Mouse (Mus musculus) kidney, adult 9 months (tissue): ENCODE results near the gene 2610507B11Rik.
"Not testable (repeated sequence)": the region's sequence is repeated elsewhere in the genome, so short reads cannot be mapped to it uniquely, and the experiment has no call there.

Experiments
- DNase-seq: peaks from one replicate; pipeline ENCODE4 v3.0.0; 2022

The 2610507B11Rik gene

GRCm38 (mm10) chr11:78261380-78262352 lies at the start of gene 2610507B11Rik:
2610507B11Rik (plus strand) TSS chr11:78261752.
- DNase-seq = peak; percentile 91

GRCm38 (mm10) chr11:78213086-78213817 lies 48.3 kb upstream of the 2610507B11Rik start:
- DNase-seq = no peak

GRCm38 (mm10) chr11:78215709-78216317 lies 45.7 kb upstream of the 2610507B11Rik start:
- no peak for DNase-seq

GRCm38 (mm10) chr11:78223586-78223985 lies 38.0 kb upstream of the 2610507B11Rik start:
- DNase-seq = no peak

GRCm38 (mm10) chr11:78231518-78231917 lies 30.0 kb upstream of the 2610507B11Rik start:
- no peak for DNase-seq

GRCm38 (mm10) chr11:78240193-78240857 lies 21.2 kb upstream of the 2610507B11Rik start:
- DNase-seq = no peak

GRCm38 (mm10) chr11:78245261-78245626 lies 16.3 kb upstream of the 2610507B11Rik start:
- DNase-seq = peak; percentile 30

- DNase-seq = peak; percentile 95
Observed at GRCm38 (mm10) chr11:78245627-78246317, 15.8 kb upstream of the 2610507B11Rik start, which contains the start of the genes Sdf2 and Supt6. Sdf2 (plus strand) TSS chr11:78245746. Supt6 (minus strand) TSS chr11:78245987.

- DNase-seq = no peak
Observed at GRCm38 (mm10) chr11:78246318-78247011, 15.1 kb upstream of the 2610507B11Rik start.

GRCm38 (mm10) chr11:78247012-78247348 lies 14.6 kb upstream of the 2610507B11Rik start:
- DNase-seq = no peak

GRCm38 (mm10) chr11:78247727-78248140 lies 13.8 kb upstream of the 2610507B11Rik start:
- DNase-seq = no peak

- peak; percentile 61 for DNase-seq
Observed at GRCm38 (mm10) chr11:78256618-78257017, 4.9 kb upstream of the 2610507B11Rik start.

GRCm38 (mm10) chr11:78260489-78261258 lies 878 bp upstream of the 2610507B11Rik start:
- no peak for DNase-seq

- peak; percentile 64 for DNase-seq
Observed at GRCm38 (mm10) chr11:78262550-78262949, 998 bp downstream of the 2610507B11Rik start.

GRCm38 (mm10) chr11:78265571-78265970 lies 4.0 kb downstream of the 2610507B11Rik start:
- DNase-seq = no peak

- no peak for DNase-seq
Observed at GRCm38 (mm10) chr11:78271986-78272385, 10.4 kb downstream of the 2610507B11Rik start.

GRCm38 (mm10) chr11:78275596-78275995 lies 14.0 kb downstream of the 2610507B11Rik start:
- DNase-seq = no peak

- not testable (repeated sequence) for DNase-seq
Observed at GRCm38 (mm10) chr11:78276169-78276568, 14.6 kb downstream of the 2610507B11Rik start.

- DNase-seq = no peak
Observed at GRCm38 (mm10) chr11:78278853-78279252, 17.3 kb downstream of the 2610507B11Rik start.

GRCm38 (mm10) chr11:78279586-78279985 lies 18.0 kb downstream of the 2610507B11Rik start:
- DNase-seq = no peak
